16 mouse cellular contexts compared by ENCODE assay signal in genomic region chr9:85125775-85126174, GRCm38 (mm10).
DNase-seq lines count a peak whose midpoint lies in the region; ATAC-seq lines count a peak whose summit lies in the region.
"Had no signal": no experiment of that assay in that cellular context is flagged by ENCODE, and none has a peak within 500 bp of the region (broad histone marks: within the 10 kb centered on the region; RNA-seq: fewer than 3 reads in every experiment).

No protein-coding gene starts in this region.

- no peak overlapping the region for H3K4me2 ChIP-seq in stomach, embryonic 16.5 days (ENCODE audit: low read depth, low read length)
- no peak overlapping the region for H3K4me2 ChIP-seq in neural tube, embryonic 15.5 days
- H3K4me2 ChIP-seq: embryonic facial prominence, embryonic 15.5 days; limb, embryonic 13.5 days had no signal

- WGBS in stomach, embryonic 16.5 days: 57% methylated on average over 4 of the region's 4 CpGs
- 71% methylated on average over 4 of the region's 4 CpGs for WGBS in neural tube, embryonic 15.5 days

- H3K36me3 ChIP-seq in stomach, embryonic 16.5 days (ENCODE audit: control insufficient read depth, insufficient read depth, low read length): no peaks in the 10 kb centered on the region
- no peaks in the 10 kb centered on the region for H3K36me3 ChIP-seq in neural tube, embryonic 15.5 days
- H3K36me3 ChIP-seq: embryonic facial prominence, embryonic 15.5 days; limb, embryonic 13.5 days had no signal

- no peaks in the 10 kb centered on the region for H3K4me1 ChIP-seq in stomach, embryonic 16.5 days (ENCODE audit: control insufficient read depth, insufficient read depth, low read length)
- H3K4me1 ChIP-seq in neural tube, embryonic 15.5 days: no peaks in the 10 kb centered on the region
- H3K4me1 ChIP-seq: embryonic facial prominence, embryonic 15.5 days; limb, embryonic 13.5 days had no signal

- no peak overlapping the region for H3K9ac ChIP-seq in stomach, embryonic 16.5 days (ENCODE audit: low read length)
- no peak overlapping the region for H3K9ac ChIP-seq in neural tube, embryonic 15.5 days (replicated peaks)
- H3K9ac ChIP-seq: embryonic facial prominence, embryonic 15.5 days; forebrain, postnatal 0 days; limb, embryonic 13.5 days had no signal

- no peaks in the 10 kb centered on the region for H3K9me3 ChIP-seq in stomach, embryonic 16.5 days (replicated peaks; ENCODE audit: control insufficient read depth, low read length)
- H3K9me3 ChIP-seq in neural tube, embryonic 15.5 days (replicated peaks): no peaks in the 10 kb centered on the region
- H3K9me3 ChIP-seq: embryonic facial prominence, embryonic 15.5 days; limb, embryonic 13.5 days; megakaryocyte, embryonic 14.5 days had no signal

- intact Hi-C loops in heart, postnatal 25 days (cut with DNase I): no loop called here
- intact Hi-C loops in heart, postnatal 14 days (cut with DNase I): loop anchor here (10.0 kb wide), 1 partner anchor 199 kb away; the partner anchor contains the start of gene Tent5a

- peak; percentile 35 to 45 for DNase-seq in heart, adult 9 months (ENCODE audit: low spot score in 2 of 2)
- DNase-seq in heart, postnatal 25 days (ENCODE audit: low spot score): no peak
- peak; percentile 2 for DNase-seq in lung, postnatal 25 days (ENCODE audit: low spot score)
- no peak for DNase-seq in lung, adult 18-20 months
- peak; percentile 15 to 35 for DNase-seq in heart, postnatal 14 days
- no peak for DNase-seq in adrenal gland, adult (ENCODE audit: inconsistent age in 2 of 2, low spot score in 1 of 2)
- DNase-seq: adrenal gland, adult 8-10 months; forebrain, postnatal 0 days; layer of hippocampus, postnatal 36 days; thymus, adult 18-20 months had no signal

- no peak for ATAC-seq in stomach, embryonic 16.5 days (ENCODE audit: insufficient read depth, low FRiP score)
- no peak for ATAC-seq in neural tube, embryonic 15.5 days (ENCODE audit: low FRiP score)
- ATAC-seq: forebrain, postnatal 0 days; hindbrain, postnatal 0 days had no signal

- no peak overlapping the region for H3K4me3 ChIP-seq in stomach, embryonic 16.5 days (replicated peaks; ENCODE audit: low read length)
- H3K4me3 ChIP-seq in neural tube, embryonic 15.5 days (replicated peaks): no peak overlapping the region
- H3K4me3 ChIP-seq: embryonic facial prominence, embryonic 15.5 days; limb, embryonic 13.5 days; megakaryocyte, embryonic 14.5 days had no signal

- H3K27ac ChIP-seq in stomach, embryonic 16.5 days (ENCODE audit: low read length): peak overlapping the region; percentile 62; the same call in 1 of the 2 replicates
- no peak overlapping the region for H3K27ac ChIP-seq in neural tube, embryonic 15.5 days (replicated peaks)
- H3K27ac ChIP-seq: embryonic facial prominence, embryonic 15.5 days; hindbrain, postnatal 0 days; limb, embryonic 13.5 days had no signal

- H3K27me3 ChIP-seq in stomach, embryonic 16.5 days (ENCODE audit: control insufficient read depth, insufficient read depth, low read length): no peaks in the 10 kb centered on the region
- H3K27me3 ChIP-seq in neural tube, embryonic 15.5 days (replicated peaks): no peaks in the 10 kb centered on the region
- H3K27me3 ChIP-seq: embryonic facial prominence, embryonic 15.5 days; limb, embryonic 13.5 days had no signal

Comparison
In these comparisons a context has a peak if more than half of its experiments do, and no peak if none do; other contexts are left out.
1. DNase-seq: peak in heart, adult 9 months (2 of 2), lung, postnatal 25 days (single experiment) and heart, postnatal 14 days (2 of 2); none in heart, postnatal 25 days (single experiment), lung, adult 18-20 months (0 of 2) and adrenal gland, adult (0 of 2).